Mouse (Mus musculus): Measurements from ENCODE around the gene Idh3b.

- no peak for TF ChIP-seq CTCF (IDR thresholded peaks at IDR 0.05; ENCODE audit: low read depth)
- TF ChIP-seq EP300 (IDR thresholded peaks at IDR 0.05; ENCODE audit: low read depth), result no peak
Measured at GRCm38 (mm10) chr2:130294936-130295277, 10.6 kb upstream of the Idh3b start, which contains the start of gene Ebf4.

All from liver, postnatal 0 days (tissue).